Mouse (Mus musculus) megakaryocyte, adult 5-6 weeks (primary cell): ENCODE results near the gene Nudt3. TPM values are rescaled to one million over a fixed set of nuclear protein-coding genes. Genes with fewer than 3 reads are reported as not detected.

Experiments
- ATAC-seq: 2 replicates; pipeline ENCODE4 v1.8.0; 2016; ENCODE audit warnings: mild to moderate bottlenecking, inconsistent platforms; ENCODE audit not compliant: poor library complexity, severe bottlenecking
- total RNA-seq, 2 experiments: library from RNA; stranded (forward) in 1 of 2; stranded (reverse) in 1 of 2; fragments of 153-499, 151-499 nt in 1 of 2; fragments of 221-1000, 200-1000 nt in 1 of 2; gene quantifications; 2 replicates each; pipeline versions ENCODE4 v1.2.3 to v1.2.4; 2015 to 2017

Gene Nudt3
- total RNA-seq, 2 experiments from 2014 or later, result 32.9 to 91.6 TPM

DNA sequence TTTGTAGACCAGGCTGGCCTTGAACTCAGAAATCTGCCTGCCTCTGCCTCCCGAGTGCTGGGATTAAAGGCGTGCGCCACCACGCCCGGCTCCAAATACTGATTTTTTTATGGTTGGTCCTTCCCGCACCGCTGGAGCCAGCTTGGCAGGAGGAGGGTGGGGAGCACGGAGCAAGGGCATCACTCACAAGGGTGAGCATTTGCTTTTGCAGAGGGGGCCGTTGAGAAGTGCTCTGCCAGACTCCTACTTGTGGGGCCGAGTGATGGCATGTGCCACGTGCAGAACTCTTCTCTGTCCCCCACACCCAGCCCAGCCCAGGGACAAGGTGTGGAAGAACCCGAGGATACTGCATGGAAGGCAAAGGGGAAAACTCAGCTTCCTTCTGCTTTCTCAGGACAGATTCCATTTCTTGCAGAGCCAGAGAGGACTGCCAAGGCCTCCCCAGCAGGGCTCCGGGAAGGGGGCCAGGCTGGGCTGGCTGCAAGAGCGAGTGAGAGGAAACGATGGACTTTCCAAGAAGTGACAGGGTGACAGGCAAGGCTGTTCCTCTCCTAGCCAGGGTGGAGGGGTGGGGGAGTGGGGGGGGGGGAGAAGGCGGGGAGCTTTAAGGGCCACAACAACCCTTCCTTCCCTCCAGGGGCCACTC is 48.7 kb downstream of the Nudt3 start:
- ATAC-seq, result no peak

DNA sequence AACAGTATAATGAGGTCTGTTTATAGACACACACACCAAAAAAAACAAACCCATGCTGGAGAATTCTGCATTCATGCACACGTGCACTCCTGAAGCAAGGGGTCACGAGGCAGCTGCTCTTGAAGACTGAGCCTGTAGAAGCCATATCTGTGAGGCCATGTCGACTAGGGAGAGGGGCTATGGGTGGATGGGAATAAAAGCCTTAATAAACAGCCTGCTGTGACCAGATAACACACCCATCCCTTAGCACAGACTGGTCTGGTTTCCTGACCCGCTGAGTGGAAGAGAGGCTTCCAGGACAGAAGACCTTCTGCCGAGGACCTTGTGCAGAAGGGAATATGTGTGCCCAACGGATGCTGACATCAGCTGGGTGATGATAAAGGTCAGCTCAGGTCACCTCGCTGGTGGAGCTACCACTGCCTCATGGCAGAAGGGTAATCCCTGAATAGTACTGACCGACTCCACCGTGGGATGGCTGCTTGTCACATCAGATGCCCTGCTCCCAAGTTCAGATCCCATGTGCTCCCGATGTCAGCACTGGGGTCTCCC is 49.4 kb downstream of the Nudt3 start:
- no peak for ATAC-seq

DNA sequence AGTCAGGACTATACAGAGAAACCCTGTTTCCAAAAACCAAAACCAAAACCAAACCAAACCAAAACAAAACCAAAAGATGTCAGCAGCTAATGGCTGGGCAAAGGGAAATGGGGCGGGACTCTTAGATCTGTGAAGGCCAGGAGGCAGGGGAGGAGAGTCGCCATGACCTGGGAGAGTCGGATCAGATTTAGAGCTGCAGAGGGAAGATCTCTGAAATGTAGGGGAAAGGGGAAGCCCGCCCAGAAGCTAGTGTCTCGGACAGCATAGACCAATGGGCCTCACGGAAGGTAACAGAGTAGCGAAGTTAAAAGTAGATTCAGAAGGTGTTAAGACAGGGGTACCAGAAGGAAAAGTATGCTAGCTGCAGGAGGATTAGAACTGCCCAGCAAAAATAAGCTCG is 52.0 kb downstream of the Nudt3 start:
- ATAC-seq, result no peak

DNA sequence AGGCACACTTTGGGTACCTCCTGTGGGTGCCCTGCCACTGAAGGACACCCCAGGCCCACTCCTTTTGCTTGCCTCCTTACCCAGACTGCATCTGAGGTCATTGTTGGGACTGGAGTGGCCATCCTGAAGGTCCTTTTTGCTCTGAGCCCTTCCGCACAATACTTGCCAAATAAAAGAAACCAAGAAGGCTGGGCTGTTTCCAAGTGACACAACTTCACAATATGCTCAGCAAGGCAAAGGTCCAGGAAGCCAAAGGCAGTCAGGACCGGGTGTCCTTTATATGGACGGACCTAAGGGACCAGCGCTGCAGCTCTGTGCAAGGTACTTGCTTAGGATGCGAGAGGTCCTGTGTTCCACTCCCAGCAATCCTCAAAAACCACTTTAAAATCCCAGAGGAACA is 55.1 kb downstream of the Nudt3 start:
- ATAC-seq, result no peak

DNA sequence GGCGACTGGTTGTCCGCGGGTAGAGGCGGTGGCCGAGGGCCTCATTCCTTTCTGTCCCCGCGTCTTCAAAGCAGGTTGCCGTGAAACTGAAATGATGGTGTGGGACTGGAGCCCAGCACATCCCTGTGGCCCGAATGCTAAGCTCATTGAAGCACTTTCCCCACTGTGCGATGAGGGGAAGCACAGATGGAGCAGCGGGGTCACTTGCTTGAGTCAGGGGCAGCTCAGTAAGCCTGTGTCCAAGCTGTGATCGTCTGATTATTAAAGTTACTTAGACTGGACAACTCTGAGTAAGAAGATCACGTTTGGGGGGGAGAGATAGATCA is 57.4 kb downstream of the Nudt3 start:
- no peak for ATAC-seq

DNA sequence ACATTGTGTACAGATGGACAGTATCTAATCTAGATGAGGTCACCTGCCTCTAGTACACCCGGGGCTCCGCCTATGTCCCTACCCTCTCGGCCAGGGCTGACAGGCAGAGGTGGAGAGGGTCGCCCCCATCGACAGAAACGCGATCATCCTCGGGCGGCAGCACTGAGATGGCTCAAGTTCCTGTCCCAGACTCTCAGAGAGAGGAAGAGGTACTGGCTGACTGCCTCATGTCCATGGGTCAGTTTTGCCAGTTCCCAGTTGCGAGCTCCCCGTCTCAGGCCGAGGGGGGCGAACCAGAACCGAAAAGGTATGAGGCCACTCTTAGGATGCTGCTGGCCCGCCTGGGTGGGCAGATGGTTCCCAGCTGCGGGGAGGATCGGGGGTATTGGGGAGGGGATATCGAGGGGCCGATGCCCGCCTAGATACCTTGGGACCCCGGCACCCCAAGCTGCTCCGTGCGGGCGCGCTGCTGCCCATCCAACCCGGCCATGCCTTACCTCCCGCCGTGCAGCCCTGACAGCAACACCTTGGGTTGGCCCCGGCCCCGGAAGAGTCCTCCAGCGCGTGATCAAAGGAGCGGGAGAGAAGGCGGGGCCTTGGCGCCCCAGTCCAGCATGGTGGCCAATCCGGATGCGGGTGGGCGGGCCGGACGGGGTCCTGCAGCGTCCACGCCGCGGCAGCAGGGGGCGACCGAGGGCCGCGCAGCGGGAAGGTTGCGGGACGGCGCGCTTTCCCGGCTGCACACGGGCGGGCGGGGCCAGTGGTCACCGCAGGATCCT is 57.9 kb downstream of the Nudt3 start, which contains the start of gene AI413582:
TSS of gene AI413582 (minus strand) at position 594 of the 779 bp plus-strand sequence.
- ATAC-seq, result peak; percentile 85

DNA sequence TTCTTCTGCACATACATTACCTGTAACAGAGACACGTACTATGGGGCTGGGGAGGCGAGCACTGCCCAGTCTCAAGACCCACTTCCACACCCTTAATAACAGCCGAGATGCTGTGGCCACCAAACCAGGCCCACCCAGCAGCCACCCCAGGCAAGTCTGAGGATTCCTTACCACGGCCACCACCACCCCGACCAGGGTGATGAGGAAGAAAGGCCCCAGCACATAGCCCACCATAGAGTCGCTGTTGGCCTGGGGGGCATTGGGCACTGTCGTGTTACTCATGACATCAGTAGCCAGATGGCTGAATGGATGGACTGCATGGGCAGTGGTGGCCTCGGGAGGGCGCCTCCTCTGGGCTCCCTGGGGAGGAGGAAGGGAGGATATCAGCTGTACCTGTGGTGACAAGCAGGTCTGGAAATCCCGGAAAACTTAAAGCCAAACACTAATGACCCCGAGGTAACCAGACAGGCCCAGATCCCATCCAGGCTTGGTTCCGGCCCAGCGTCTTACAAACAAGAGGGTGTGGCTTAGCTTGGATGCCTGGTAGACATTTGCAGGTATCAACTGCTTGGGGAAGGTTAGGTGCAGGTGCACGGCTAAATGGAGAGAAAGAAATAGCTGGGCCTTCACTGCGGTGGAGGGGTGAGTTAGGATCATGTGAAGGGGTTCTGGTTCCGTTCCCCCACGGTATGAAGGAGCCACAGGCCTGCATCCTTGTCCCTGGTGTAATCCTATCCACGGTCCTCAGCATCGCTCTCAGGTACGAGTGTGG is 58.7 kb downstream of the Nudt3 start:
- ATAC-seq, result no peak

DNA sequence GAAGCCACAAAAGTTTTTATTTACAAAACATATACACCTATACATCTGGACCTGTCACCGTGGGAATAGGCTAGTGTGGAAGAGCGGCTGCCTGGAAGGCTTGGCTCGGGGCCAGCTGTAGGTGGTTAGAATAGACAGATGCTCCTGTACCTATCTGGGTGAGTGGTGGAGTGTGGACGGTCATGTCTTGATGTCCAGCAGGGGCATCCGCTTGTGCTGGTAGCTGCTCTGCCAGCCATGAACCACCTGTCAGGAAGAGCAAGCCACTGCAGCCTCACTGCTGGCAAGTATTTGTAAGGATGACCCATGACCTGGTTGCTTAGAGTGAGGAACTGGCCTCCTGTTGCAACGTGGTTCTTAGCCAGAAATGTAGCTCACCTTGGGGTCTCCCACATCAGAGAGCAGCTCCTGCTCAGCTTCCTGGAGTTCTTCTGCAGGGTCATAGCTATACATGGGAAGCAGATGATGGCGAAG is 59.5 kb downstream of the Nudt3 start:
- ATAC-seq, result no peak

DNA sequence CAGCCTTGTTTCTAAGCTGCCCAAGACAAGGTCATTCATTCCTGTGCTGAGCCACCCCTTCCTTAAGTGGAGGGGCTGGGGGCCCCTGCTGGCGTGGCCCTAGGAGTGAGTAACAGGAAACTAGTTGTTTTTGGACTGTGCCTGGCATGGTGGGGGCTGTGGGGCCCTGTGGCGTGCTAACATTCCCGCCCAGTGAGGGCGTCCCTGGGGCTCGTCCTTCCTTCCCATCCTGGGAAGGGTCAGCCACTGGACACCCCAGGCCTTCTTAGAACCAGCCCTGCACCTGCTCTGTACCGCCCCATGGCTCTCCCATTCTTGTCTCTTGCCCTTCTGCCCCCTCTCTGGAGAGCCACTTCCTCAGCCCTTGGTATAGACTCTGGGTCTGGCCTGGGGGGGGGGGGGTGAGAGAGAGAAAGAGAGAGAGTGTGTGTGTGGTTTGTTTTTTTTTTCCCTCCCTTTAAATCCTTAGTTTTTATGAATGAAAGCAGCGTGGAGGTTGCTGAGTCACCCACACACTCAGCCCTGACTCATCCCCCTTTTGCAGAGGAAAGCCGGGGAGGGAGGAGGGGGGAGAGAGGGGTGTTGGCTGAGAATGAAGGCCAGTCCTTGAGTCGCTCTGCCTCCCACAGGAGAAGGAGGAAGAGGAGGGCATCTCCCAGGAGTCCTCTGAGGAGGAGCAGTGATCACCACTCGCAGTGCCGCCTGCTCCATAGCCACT is 61.3 kb downstream of the Nudt3 start:
- no peak for ATAC-seq

DNA sequence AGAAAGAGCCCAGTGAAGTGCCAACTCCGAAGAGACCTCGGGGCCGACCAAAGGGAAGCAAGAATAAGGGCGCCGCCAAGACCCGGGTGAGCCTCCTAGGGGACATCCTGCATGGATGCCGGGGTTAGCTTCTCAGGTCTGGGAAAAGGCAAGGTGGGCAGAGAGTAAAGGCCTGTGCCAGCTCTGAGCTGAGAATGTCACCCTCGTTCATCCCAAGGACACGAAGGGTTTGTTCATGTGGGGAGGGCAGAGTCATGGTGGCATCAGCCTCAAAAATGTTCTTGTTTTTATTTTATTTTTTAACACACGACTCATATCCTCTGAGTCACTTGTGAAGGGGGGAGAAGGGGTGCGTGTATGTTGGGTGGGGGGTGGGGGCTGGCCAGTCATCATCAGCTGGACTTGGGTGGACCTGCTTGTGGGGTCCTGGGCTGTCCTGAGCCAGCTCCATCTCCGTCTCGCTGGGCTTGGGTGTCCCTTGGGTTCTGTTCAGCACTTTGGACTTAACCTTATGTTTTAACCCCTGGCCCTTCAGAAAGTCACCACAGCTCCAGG is 62.3 kb downstream of the Nudt3 start:
- no peak for ATAC-seq

DNA sequence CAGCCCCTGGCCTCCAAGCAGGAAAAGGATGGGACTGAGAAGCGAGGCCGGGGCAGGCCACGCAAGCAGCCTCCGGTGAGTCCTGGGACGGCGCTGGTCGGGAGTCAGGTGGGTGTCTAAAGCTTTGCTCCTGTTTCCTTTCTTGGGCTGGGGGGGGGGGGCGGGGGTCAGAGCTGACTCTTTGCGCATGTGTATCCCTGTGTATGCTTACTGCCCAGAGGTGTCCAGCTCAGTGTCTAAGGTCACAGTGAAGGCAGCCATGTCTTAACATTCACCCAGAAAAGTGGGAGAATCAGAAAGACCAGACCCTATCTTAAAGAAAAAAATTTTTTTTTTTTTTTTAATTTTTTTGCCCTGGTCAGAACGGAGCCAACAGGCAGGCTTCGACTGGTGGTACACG is 63.7 kb downstream of the Nudt3 start:
- no peak for ATAC-seq

DNA sequence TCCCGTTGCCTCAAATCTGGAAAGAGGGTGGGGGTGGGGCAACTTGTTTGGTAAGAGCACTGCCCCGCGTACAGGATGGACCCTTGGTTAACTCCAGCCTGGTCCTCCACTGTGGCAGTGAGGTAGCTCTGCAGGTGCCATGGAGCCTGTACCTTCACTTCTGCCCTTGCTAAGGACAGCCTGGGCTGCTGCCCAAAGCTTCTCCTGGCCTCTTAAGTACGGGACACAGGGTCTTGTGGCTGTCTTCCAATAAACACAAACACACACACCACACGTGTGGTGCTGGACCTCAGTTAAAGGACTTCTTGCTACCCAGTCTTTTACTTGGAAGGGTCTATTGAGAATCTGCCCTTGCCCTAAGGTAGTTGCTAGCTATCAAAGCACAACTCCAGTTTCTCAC is 64.5 kb downstream of the Nudt3 start:
- ATAC-seq, result no peak

DNA sequence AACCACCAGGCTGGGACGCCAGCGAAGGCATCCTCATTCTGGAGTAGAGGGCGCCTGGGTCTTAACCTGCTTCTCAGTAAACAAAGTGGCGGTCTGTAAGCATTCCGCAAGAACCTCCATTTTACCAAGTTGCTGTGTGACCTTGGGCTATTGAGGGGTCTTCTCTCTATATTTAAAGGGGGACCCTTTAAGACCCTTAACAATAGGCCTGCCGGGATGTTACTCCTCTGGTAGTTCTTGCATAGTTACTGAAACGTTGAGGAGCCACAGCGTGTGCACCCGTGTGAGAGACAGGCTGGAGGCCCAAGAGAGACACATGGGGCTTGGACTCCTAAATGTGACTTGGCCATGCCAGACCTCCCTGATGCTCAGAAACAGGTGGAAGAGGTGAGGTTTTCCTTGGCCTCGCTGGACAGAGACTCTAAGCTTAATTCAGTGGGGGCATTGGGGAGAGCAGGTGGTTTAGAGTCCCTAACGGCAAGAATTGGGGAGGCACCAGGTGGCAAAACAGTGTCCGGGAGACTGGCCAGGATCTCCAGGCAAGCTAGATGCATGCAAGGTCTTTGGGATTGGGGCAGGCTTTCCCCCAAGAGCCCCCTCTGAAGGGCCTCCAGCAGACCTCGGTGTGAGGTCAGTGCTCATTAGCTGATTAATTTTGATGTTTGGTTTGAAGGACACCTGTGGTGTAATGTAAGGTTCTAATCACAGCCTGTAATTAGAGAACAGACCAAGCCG is 65.2 kb downstream of the Nudt3 start:
- ATAC-seq, result no peak

DNA sequence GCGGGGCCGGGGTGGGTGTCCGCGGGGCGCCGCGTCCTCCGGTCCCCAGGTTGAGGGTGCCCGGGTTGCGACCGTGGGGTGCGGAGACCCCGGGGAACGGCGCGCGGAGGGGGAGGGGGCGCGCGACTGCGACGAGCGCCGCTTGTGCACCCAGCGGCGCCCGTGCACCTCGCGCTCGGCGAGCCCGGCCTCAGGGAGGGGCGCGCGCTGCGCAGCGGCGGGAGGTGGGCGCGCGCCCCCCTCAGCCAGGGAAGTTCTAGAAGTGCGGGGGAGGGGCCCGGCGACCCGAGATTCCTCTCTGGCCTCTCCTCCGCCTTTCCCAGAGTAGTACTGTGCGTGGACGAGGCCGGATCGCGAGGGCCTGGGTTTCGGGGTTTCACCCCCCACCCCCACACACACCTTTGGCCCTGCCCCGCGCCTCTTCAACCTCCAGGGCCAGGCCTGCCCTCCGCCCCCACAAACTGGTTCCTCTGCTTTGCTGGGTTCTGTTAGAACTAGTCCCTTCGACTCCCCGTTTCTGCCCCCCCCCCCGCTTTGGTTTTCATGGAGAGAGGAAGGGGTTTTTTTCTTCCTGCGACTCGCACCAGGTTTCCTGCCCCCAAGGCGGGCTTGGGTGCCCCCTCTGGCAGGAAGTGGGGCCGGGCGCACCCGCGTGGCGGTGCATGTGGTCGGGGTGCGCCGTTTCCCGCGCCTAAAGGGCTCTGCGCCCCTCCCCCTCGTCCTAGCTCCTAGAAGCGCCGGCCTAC is 65.9 kb downstream of the Nudt3 start:
- 0 out of 2 replicates have a peak, but pooled peaks have one; percentile 6 for ATAC-seq

DNA sequence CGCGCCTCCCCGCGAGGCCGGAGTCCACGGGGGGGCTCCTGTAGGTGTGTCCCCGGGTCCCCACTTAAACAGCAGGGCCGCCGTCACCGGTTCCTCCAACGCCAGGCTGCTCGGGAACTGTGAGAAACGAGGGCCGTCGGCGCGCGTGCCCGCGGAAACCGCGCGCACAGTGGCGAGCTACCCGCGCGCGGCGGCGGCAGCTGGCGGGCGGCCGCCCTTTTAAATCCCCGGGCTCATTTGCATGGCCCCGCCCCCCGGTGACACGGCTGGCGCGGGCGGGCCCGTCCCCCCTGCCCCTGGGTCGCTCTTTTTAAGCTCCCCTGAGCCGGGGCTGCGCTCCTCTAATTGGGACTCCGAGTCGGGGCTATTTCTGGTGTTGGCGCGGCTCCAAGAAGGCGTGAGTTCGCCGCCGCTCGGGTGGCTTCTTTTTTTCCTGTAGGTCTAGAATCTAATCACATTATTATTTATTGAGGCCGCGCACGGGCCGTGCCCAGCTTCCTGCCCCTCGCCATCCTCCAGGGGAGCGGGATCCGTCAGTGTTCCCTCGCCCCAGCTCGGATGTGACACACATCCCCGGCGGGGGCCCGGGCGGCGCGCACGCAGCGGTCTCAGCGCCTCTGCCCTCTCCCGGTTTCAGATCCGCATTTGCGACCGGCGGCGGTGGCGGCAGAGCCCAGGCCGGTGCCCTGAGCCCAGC is 66.8 kb downstream of the Nudt3 start, which contains the start of gene Hmga1:
TSS of gene Hmga1 (plus strand) at position 183 of the 697 bp plus-strand sequence.
- peak; percentile 50 for ATAC-seq

DNA sequence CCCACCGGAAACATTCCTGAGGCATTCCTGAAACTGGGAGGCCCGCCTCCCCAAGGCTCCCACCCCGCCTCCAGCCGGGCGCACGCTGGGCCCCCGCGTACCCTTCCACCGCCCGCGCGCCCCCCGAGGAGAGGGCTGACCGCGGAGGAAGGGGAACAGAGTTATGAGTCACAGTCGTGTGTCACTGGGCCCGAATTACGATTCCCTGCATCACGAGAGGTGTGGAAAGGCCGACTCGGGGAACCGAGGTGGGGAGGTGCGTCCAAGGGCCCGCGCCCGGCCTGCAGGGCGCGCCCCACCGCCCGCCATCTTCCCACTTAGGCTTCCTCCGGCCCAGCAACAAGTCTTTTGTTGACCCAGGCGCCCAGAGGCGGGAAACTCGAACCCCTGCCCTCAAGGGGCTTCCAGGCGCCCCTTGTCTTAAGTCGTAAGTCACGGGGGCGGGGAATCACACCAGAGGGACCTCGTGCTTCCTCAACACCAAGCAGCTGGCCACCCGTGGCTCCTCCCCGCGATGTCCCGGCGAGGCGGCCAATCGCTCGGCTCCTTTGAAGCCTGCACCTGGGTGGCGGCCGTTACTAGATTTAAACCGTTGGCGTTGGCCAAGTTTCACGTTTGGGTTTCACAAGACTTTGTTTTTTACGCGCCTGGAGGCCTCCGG is 67.7 kb downstream of the Nudt3 start:
- peak; percentile 57 for ATAC-seq

DNA sequence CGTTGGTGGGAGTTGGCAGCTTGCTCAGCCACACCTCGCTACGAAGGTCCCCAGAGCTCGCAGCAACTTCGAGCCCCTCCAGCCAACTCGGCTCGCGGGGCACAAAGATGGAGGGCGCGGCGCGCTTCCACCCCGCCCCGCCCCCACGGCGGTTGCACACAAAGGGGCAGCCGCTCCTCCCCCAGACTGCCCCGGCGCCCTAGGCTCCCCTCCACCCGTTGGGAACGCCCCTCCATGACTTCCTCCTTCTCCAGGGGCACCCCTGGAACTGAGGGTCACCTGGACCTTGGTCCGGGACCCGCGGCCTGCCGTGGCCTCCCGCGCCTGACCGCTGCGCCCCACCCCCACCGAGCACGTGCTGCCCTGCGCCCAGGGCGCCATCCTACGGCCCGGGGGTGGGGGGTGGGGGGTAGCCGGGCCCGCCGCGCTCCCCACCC is 68.2 kb downstream of the Nudt3 start:
- ATAC-seq, result peak; percentile 19; the same call in 1 of the 2 replicates
